Mouse (Mus musculus): Measurements from ENCODE around the gene Tead1. TPM values are rescaled to one million over a fixed set of nuclear protein-coding genes. Genes with fewer than 3 reads are reported as not detected.
A peak's percentile ranks its signal among the peaks of the same experiment; 100 is the strongest.

Tead1 gene
- total RNA-seq, 2 experiments from 2014 or later, result 157 to 186 TPM

DNA sequence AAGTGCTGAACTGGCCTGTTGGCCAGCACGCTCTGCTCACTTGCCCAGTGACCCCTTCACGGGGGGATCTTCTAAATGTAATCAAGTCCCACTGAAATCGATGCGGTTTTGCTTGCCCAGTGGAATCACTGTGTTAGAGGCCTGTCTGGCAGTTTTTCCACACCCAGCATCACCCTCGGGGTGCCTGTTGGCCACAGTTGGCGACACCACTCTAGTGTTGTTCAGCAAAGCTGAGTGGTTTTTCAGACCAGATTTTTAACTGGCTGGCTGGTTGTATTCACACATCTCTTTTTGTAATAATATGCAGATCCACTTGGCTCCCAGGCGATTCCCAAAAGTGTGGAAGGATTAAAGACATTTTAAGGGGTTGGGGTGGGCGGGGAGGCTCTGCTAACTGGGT, 161.8 kb downstream of the Tead1 start:
- DNase-seq, result no peak
- intact Hi-C loops (cut with DNase I), result no loop called here

DNA sequence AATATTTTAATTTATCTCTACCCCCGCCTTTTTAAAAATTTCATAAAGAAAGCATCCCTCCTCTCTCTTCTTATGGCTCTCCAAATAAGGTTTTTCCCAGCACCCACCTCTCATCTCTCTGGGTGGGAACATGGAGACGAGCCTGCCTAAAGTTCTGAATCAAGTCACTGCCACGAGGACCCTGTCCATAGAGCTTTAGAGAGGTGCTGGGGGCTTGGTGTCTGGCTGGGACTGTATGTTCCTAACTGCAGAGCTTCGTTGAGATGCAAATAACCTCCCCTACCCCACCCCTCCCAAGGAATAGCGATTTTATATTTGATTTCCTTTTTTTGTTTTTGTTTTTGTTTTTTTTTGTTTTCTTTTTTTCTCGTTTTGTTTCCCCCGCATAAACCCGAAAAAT, 162.4 kb downstream of the Tead1 start:
- DNase-seq, result no peak
- intact Hi-C loops (cut with DNase I), result no loop called here

DNA sequence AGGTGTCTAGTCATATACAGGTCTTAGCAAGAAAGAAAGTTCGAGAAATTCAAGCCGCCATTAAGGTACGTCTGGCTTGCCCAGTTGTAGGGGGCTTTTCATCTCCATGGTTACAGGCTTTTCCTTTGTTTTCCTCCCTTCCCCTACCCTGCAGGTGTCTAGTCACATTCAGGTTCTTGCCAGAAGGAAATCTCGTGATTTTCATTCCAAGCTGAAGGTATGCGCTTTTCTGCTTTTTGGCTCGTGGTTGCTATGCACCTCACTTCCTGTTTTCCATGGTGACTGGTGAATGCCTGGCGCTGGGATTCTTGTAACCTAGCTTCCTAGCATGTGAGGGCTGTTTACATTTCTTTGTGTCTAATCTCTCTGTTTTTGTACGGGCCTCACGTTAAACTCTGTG, 162.8 kb downstream of the Tead1 start:
- DNase-seq, result no peak
- intact Hi-C loops (cut with DNase I), result no loop called here

DNA sequence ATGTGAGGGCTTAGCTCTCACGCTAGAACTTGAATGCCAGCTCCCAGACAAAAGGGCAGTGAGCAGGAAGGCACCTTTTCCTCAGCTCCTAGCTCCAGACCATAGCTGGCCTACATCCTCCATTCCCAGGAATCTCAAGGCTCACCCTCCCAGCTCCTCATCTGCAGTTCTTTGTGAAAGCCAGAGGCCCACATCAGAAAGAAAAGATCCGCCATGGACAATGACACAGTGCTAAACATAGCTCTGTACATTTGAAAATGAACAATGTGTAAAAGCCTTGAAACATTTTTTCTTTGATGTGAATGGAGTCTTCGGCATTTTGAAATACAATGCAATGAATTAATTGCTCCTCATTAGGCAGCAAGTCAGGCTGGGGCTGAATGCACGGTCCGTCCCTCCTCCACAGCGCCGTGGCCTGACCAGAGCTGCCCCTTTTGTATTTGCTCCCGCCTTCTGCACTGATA, 172.2 kb downstream of the Tead1 start:
- no peak for DNase-seq
- intact Hi-C loops (cut with DNase I), result no loop called here

DNA sequence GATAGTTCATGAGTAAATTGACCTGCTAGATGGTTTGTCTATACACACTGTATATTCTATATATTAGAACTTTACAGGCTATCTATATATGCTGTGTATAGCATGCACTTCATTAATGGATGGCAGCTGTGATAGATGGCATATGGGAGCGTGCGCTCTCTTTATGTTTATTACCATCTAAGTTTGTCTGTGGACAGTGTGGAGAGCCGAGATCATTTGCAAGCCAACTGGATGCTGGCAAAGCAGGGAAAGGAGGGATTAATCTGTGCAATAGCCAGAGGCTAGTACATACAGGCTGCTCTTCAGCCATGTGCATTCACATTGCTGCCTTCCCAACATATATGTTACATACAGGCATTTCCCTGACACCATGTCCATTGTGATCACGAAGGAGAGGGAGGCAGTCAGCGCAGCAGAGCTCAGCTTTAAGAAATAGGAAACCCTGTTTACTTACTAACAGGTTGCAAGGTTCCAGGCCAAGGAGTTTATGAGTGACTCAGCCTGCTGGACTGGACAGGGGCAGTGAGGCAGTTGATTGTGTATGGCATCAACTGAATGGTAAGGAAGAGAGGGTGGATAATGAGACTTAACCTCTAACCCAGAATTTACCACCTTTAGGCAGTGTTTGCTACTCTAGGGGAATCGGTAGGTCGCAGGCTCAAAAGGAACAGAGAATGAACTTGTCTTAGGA, 173.2 kb downstream of the Tead1 start:
- no peak for DNase-seq
- intact Hi-C loops (cut with DNase I), result no loop called here

DNA sequence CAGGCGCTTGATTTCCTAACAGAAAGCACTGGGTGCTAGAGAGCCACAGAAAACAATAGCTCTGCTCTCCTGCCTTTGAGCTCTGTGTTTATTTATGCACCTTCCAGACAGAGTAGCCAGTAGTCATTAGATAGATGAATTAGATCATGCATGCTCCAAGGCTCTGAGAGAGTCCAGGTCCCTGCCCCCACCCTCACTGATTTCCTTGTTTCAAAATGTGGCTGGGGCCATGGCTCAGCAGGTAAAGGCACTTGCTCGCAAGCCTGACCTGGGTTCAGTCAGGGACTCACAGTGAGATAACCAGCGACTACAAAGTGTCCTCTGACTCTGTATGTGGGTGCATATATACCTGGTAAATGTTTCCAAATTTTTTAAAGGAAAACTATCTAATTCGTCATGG, 174.7 kb downstream of the Tead1 start:
- no peak for DNase-seq
- intact Hi-C loops (cut with DNase I), result no loop called here

DNA sequence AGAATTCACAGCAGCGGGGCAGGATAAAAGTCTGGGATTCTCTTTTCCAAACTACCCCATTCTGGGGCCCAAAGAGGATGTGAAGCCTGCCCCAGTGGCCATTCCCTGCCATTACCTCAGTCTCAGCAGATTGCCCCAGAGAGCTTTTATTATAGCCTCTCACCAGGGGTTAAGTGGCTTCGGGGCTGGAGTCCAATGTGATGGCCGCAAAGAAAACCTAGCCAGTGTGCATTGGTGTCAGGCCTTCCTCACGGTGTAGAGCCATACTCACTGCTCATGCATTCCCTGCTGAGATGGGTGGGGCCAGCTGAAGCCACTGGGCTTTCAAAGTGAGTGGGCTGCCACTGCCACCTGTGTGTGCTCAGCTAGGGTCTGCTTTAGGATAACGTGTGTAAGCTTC, 175.4 kb downstream of the Tead1 start:
- DNase-seq, result no peak
- intact Hi-C loops (cut with DNase I), result no loop called here

DNA sequence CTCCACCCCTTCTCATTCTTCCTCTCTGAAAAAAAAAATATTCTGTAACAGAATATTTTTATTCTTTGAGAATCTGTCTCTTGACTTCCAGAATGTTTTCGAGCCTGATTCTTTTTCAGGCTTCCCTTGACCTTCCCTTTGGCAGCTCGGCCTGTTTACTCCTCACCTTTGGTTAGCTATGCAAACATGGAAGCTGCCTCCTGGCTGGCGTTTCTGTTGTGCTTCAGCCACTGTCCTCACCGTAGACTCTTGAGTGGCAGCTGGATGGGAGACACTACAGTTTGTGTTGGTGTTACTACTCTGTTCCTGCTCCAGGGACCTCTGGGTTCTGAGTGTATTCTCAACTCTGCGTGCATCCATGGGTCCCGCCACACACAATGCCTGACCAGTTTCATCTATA, 176.3 kb downstream of the Tead1 start:
- DNase-seq, result no peak

DNA sequence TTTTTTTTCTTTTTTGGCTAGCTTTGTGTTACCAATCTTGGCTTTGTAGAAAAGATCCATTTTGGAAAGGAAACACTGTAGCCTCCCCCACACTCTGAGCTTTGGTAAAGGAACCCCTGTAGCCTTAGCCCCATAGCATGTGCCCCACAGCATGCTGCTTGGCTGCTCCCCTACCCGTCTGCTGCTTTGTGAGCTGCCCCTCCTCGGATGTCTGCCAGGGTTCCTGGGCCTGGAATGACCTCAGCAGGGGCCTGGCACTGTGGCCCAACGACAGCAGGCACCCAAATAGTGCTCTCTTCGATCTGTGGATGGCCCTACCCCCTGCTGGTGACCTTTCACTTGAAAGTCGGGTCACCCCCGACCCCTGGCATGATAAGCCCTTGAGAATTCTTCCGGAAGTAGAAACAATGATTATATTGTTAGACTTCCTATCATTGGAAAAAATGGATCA, 177.0 kb downstream of the Tead1 start:
- no peak for DNase-seq
- intact Hi-C loops (cut with DNase I), result loop anchor here (5.0 kb wide), 1 partner anchor 49 kb away; no protein-coding TSS in a partner anchor

More for the DNA sequence above, 176.3 kb downstream of the Tead1 start:
- intact Hi-C loops (cut with DNase I), result loop anchor here (5.0 kb wide), 1 partner anchor 48 kb away; no protein-coding TSS in a partner anchor

DNA sequence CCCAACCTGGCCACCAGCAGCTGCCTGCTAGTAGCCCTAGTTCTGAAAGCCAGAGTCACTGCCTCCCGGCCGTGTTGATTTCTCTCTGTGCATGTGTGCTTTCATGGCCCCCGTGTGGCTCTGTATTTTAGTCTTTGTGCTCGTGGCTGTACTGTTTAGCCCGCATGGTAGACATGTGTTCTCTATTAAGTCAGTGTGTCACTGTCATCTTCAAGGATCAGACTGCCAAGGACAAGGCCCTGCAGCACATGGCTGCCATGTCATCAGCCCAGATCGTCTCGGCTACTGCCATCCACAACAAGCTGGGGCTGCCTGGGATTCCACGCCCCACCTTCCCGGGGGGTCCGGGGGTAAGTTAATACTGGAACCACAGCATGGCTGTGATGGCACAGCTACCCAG, 177.5 kb downstream of the Tead1 start:
- intact Hi-C loops (cut with DNase I), result loop anchor here (5.0 kb wide), 1 partner anchor 49 kb away; no protein-coding TSS in a partner anchor
- no peak for DNase-seq

DNA sequence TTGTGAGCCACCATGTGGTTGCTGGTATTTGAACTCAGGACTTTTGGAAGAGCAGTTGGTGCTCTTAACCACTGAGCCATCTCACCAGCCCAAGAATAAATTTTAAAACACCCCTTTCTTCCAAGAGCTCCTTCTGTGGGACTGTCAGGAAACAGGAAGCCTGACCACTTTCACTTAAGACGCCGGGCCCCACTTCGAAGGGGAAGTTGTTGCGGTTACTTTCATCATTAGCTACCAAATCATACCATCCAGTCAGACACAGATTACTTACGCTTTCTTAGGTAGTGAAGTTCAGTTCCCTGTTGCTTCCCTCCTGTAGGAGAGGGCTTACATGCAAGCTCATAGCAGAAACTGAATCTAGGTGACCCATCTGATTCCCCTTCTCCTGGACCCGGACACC, 180.8 kb downstream of the Tead1 start:
- DNase-seq, result no peak
- intact Hi-C loops (cut with DNase I), result loop anchor here (5.0 kb wide), 1 partner anchor 53 kb away; no protein-coding TSS in a partner anchor

DNA sequence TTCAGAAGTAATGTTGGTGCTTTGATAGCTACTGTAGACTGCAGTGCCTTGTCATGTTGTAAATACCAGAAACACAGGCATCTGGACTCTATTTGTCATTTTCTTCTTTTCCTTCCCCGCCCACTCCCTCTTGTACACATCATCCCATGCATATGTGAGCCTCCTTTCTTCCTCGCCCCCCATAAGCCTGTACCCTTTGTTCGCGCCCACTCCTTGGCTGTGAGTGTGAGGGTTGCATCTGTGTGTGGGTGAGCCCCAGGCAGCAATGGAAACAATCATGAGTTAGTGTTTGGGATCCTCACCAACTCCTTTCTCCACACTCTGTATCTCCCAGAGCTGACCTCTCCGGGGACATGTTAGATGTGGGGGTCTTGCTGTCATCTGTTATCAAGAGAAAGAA, 183.0 kb downstream of the Tead1 start:
- DNase-seq, result no peak
- intact Hi-C loops (cut with DNase I), result no loop called here

DNA sequence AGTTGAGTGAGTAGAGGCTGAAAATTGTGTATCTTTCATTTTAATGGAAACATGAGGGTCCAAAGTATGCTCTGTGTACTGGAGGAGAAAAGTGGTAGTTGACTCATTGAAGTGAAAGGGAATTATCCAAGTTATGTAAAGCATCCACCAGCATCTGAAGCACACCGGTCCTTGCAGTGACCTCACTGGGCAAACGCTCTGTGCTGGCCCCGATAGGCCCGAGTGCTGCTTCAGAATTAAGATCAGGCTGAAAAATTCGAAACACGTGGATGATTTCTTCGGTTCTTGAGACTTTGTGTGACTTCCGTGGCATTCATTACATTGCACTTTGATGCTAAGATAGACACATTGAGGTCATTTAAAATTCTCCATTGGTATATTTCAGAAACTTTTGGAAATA, 185.1 kb downstream of the Tead1 start:
- intact Hi-C loops (cut with DNase I), result no loop called here

DNA sequence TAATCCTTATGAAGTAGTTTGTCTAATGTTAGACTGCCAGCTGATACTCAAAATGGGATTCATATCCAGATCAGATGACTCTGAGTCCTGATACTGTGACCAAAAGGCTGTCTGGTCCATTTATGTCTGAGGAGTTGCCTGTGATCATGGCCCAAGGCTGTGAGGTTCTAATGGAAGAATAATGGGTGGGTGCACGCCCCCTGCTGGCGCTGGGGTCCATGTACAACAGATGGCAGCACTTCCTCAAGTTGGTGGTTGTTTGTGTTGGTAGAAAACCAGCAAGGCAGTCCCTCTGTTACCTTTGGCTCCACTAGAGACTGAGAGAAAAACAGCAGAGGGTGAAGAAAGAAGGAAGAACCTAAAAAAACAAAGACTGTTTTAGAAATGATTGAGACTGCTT, 186.6 kb downstream of the Tead1 start:
- intact Hi-C loops (cut with DNase I), result loop anchor here (2.0 to 5.0 kb wide), 2 partner anchors 83 to 489 kb away; no protein-coding TSS in a partner anchor
- peak; percentile 73 to 75 for DNase-seq

More for the DNA sequence above, 185.1 kb downstream of the Tead1 start:
- no peak for DNase-seq

DNA sequence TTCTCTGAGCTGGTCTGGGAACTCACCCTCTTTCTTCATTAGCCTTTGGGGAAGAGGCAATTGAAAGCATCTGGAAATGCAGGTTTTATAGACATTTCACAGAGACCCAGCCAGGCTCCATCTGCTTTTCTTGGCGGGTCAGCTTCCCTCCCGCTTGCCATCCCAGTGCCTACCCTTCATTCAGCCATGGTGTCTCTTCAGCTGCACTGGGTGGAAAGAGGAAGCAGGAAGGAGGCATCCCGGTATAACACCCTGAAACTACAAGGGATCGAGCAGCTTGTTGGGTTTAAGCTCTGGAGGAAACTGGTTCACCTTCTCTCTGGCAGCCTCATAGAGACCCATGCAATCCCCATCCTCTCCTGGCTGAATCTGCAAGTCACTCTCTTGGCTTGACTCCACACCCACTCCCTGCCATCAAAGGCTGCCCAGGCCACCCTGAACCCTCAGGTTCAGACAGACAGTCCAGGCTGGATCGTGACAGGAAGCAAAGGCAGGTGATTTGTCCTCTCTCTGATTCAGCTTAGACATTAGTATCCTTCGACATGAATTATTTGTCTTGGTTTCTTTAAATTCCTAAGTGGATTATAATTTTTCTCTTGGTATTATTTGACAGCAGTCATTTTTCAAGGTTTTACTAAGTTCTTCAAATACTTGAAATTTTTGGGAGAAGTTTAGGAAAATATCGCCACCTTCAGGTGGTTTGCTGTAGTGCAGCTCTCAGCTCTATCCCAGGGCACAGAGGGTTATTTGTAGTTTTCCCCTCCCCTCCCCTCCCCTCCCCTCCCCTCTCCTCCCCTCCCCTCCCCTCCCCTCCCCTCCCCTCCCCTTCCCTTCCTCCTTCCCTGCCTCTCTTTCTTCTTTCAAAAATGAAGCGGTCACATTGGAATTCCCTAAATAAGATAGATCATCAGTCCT, 189.7 kb downstream of the Tead1 start:
- intact Hi-C loops (cut with DNase I), result loop anchor here (1.0 to 5.0 kb wide), 4 partner anchors 87 to 469 kb away; no protein-coding TSS in a partner anchor
- DNase-seq, result peak; percentile 57 to 72

DNA sequence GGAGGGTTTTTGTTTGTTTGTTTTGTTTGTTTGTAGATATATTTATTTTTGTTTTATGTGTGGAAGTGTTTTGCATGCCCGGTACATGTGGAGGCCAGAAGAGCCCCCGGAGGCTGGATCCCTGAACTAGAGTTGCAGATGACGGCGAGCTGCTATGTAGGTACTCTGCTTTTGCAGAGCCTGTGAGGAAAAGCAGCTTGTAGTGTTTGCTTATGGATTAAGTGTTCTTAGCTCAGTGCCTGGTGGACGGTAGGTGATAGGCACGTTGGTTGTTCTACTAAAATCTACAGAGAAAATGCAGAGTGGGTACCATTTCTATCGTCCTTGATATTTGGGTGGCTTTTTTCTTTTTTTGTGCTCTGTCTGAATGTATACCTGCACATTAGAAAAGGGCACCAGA, 192.6 kb downstream of the Tead1 start:
- no peak for DNase-seq
- intact Hi-C loops (cut with DNase I), result loop anchor here (5.0 kb wide), 1 partner anchor 309 kb away; no protein-coding TSS in a partner anchor

DNA sequence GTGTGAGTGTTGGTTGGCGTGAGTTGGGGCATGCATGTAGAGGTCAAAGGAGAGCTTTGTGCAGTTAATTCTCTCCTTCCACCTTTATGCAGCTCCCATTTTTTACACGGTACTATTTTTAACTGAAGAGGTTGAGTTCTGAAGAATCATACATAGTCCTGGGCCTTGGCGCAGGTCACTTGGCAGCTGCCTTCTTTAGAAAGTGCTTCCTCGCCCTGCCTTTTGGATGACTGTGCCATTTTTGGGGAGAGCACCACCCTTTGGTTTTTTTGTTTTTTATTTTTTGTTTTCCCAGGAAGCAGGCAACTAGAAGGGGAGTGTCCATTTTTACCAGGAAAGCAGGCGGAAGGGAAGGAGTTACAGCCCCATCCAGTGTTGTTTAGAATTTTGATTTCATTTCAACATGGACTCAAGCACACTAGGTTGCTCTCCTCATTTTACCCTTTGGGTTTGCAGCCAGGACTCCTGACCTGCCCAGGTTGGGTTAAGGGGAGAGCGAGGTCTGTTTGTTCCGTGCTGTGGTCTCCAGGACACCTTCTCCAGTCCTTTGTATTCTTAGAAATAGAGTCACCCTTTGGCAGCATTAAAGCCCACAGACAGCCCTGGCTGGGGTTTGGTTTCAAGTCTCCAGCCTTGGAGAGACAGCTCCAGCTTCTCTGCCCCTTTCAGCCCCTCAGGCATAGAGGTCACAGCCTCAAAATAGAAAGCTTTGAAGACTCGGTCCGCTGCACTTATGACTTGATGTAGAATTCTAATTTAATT, 193.5 kb downstream of the Tead1 start:
- intact Hi-C loops (cut with DNase I), result loop anchor here (5.0 kb wide), 1 partner anchor 310 kb away; no protein-coding TSS in a partner anchor
- peak; percentile 22 to 43 for DNase-seq

DNA sequence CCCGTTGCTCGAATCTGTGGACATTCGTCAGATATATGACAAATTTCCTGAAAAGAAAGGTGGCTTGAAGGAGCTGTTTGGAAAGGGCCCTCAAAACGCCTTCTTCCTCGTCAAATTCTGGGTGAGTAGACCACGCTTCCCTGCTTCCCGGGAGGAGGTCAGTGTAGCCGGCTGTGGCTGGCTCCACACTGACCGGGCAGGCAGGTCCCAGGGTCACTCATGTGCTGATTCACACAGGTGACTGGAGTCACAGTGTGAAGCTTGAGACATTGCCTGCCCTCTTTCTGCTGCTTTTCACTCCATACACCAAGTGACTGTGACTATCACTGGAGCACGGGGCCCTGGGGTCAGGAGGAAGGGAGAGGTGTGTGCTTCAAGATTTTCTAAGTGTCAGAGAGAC, 197.0 kb downstream of the Tead1 start:
- DNase-seq, result no peak
- intact Hi-C loops (cut with DNase I), result no loop called here

DNA sequence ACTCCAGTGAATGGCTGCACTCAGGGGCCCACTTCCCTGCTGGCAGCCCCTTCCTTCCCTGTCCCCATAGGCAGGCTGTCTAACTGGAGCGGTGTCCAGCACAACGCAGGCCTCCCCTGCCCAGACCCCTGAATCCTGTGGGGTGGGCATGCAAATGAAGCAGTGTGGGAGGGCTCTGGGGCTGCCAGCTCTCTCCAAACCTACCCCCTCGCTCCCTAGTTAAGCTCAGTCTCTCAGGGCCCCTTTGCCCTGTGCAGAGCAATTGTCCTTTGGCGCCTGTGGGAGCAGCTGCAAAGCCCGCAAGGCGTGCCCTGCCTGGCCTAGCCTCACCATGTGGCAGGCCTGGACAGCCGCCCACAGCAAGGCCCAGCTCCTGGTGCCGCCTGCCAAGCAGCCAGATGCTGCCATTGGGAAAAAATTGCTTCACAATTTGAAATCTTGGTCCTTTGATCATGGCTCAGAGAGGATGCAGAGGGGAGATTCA, 204.7 kb downstream of the Tead1 start:
- intact Hi-C loops (cut with DNase I), result no loop called here
- peak; percentile 51 to 58 for DNase-seq

DNA sequence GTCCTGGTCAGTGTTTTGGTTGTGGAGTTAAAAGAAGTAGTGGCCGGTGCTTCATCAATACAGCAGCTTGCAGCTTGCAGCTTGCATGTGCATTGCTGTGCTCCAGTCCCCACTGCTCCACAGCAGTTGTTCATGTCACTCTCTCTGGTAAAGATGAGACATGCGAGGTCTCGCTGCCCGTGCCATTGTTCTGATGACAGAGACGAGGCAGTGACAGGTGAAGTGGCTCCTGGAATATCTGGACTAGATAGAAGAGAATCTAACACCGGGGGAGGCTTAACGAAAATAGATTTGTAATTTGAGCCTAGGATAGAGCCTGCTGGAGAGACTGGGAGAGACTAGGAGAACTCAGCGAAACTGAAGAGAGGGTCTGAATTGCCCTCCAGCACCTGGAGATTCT, 206.4 kb downstream of the Tead1 start:
- intact Hi-C loops (cut with DNase I), result no loop called here
- DNase-seq, result no peak
